Mouse (Mus musculus) kidney, adult 2 months (tissue): ENCODE results near the gene Aldh18a1.

Source experiments
- CTCF ChIP-seq: fragments of 200-500 bp; conservative IDR thresholded peaks from 2 replicates; pipeline ENCODE4 v1.5.1; 2011; ENCODE audit warnings: low read depth, mild to moderate bottlenecking, control low read depth, low read length, moderate library complexity, mixed read lengths; ENCODE audit not compliant: insufficient read depth, insufficient read length
- POLR2A ChIP-seq: fragments of 200-500 bp; IDR thresholded peaks from one replicate; pipeline ENCODE4 v1.6.1; 2011; ENCODE audit warnings: low read depth, low read length, control low read depth

DNA sequence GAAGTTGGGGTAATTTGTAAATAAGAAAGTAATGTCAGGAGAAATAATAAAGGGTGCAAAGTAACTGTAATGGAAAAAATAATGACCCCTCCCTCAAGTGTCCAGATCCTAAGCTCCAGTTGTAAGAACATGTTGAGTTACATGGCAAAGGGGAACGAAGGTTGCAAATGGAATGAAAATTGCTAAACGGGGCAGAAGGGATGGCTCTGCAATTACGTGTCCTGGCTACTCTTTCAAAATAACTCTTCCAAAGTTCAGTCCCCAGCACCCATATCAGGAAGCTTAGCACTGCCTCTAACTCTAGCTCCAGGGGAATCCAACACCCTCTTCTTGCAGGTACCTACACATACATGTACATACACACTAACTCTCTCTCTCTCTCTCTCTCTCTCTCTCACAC is 81.3 kb downstream of the Aldh18a1 start:
- TF ChIP-seq CTCF (no peak), POLR2A (no peak)
